Mouse (Mus musculus) cerebellum, adult 2 months (tissue): Measurements from ENCODE around the gene 2610507B11Rik.

Source experiments
- CTCF ChIP-seq: fragments of 200-500 bp; IDR thresholded peaks from 2 replicates; pipeline ENCODE4 v1.5.1; 2011; ENCODE audit warnings: low read depth, mild to moderate bottlenecking, control low read depth, low read length, moderate library complexity, borderline replicate concordance; ENCODE audit not compliant: insufficient read depth
- POLR2A ChIP-seq: fragments of 200-500 bp; IDR thresholded peaks from 2 replicates; pipeline ENCODE4 v1.6.1; 2011; ENCODE audit warnings: low read length, control low read depth, borderline replicate concordance; ENCODE audit not compliant: insufficient read depth

DNA sequence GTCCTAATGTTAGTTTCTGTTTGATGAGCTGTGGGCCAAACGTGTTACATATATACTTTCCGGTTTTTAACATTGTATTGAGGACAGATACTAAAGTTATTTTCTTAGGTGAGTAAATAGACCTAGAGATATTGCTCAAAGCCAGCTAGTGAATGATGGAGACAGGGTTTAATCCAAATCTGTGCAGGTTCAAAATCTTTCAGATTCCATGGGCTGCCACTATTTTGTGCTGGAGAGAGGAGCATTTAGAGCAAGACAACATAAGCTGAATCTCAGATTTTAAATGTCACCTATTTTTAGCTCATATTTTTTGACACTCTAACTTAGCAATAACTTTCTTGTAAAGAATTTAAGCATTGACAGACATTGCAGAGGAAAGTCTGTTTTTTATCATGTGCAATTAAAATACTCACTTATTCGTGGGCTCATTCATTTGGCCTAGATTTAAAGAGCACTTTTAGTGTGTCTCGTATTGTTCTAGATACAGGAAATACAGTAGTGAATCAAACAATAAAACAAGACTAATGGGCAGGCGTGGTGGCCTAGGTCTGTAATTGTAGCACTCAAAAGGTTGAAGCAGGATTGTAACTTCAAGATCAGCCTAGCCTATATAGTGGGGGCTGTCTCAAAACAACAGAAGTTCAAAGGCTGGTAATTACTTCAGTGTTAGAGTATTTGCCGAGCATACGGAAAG is 15.1 kb upstream of the 2610507B11Rik start:
- TF ChIP-seq POLR2A (no peak), CTCF (no peak)
